Mouse (Mus musculus) CH12.LX (cell line): Measurements from ENCODE around the gene Nr1i3.

Experiments used
- CTCF ChIP-seq, 2 experiments: IDR thresholded peaks in 1 of 2; conservative IDR thresholded peaks in 1 of 2; 2 replicates each; pipeline ENCODE4 v1.5.1; 2011 to 2012; ENCODE audit warnings: low read depth in 2 of 2, low read length in 2 of 2, improper control_type of control experiment in 1 of 2, inconsistent platforms in 1 of 2, mild to moderate bottlenecking in 1 of 2, moderate library complexity in 1 of 2
- E2F4 ChIP-seq: IDR thresholded peaks from 2 replicates; pipeline ENCODE4 v1.6.1; 2011; ENCODE audit warnings: low read depth, low read length, improper control_type of control experiment; ENCODE audit not compliant: insufficient replicate concordance
- ELF1 ChIP-seq: IDR thresholded peaks from 2 replicates; pipeline ENCODE4 v1.6.1; 2014; ENCODE audit warnings: low read depth, mild to moderate bottlenecking, inconsistent platforms, low read length, improper control_type of control experiment
- HCFC1 ChIP-seq: IDR thresholded peaks from 2 replicates; pipeline ENCODE4 v1.6.1; 2012; ENCODE audit warnings: low read depth, mild to moderate bottlenecking, inconsistent platforms, low read length, improper control_type of control experiment
- MAX ChIP-seq: IDR thresholded peaks from 2 replicates; pipeline ENCODE4 v1.6.1; 2011; ENCODE audit warnings: low read length, improper control_type of control experiment
- POLR2AphosphoS2 ChIP-seq: IDR thresholded peaks from 2 replicates; pipeline ENCODE4 v1.6.1; 2011; ENCODE audit warnings: low read depth, low read length, improper control_type of control experiment
- TBP ChIP-seq: conservative IDR thresholded peaks from 2 replicates; pipeline ENCODE4 v1.6.1; 2011; ENCODE audit warnings: low read depth, low read length, improper control_type of control experiment
- TCF12 ChIP-seq: IDR thresholded peaks from 2 replicates; pipeline ENCODE4 v1.6.1; 2014; ENCODE audit warnings: low read depth, mild to moderate bottlenecking, inconsistent platforms, low read length, improper control_type of control experiment
- USF2 ChIP-seq: conservative IDR thresholded peaks from 2 replicates; pipeline ENCODE4 v1.6.1; 2011; ENCODE audit warnings: low read depth, low read length, improper control_type of control experiment
- ZKSCAN1 ChIP-seq: IDR thresholded peaks from 2 replicates; pipeline ENCODE4 v1.6.1; 2012; ENCODE audit warnings: low read depth, inconsistent platforms, low read length, improper control_type of control experiment, borderline replicate concordance
- ZNF384 ChIP-seq: IDR thresholded peaks from 2 replicates; pipeline ENCODE4 v1.6.1; 2012; ENCODE audit warnings: low read depth, low read length, improper control_type of control experiment, inconsistent platforms

DNA sequence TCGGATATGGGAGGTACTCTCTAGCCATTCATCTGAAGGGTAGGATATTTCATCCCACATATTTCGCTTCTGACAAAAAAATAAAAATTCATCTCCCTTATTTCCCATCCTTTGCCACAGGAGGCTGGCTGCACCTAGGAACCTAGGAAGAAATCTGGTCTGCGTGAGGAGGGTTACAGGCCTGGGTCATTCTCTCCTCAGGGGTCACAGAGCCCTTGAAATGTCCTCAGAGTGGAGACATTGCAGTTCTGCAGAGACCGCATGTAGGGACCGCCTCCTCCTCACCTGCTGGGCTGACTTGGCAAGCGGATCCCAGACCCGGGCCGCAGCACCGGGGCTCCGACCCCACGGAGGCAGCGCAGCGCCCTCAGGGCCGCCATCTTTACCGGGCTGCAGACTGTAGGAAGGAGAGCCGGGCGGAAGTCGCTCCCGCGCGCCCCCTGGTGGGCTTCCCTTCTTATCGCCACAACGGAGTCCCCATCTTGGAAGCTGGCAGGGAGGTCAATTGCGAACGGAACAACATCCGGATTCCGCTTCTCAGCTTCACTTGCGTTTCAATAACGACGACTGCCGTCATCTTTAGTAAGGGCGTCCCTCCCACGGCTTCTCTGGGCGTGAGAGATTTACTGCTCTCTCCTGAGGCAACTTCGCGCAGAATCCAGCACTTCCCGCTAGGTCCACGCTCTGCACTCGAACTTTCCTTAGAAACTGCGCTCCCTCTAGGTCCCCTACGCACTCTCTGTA, 33.1 kb downstream of the Nr1i3 start:
- TF ChIP-seq ZKSCAN1 (no peak), HCFC1 (peak; percentile 97), TCF12 (peak; percentile 94), ELF1 (peak; percentile 95), USF2 (no peak), E2F4 (peak; percentile 65; the same call in 1 of the 2 replicates), CTCF (conservative IDR thresholded peaks at IDR 0.05 in 1 of 2, IDR thresholded peaks at IDR 0.05 in 1 of 2; ENCODE audit: low read depth in 2 of 2, low read length in 2 of 2) (peak; percentile 52 to 88; a peak in 3 of 4 replicates), ZNF384 (no peak), MAX (peak; percentile 41; the same call in 1 of the 2 replicates), TBP (peak; percentile 82), POLR2AphosphoS2 (no peak)
